Mouse (Mus musculus) intestine, embryonic 15.5 days (tissue): ENCODE data around the gene Mtcl1. TPM values are rescaled to one million over a fixed set of nuclear protein-coding genes. Genes with fewer than 3 reads are reported as not detected.
"Not testable (repeated sequence)": the region's sequence is repeated elsewhere in the genome, so short reads cannot be mapped to it uniquely, and the experiment has no call there.

Experiments used
- ATAC-seq: fragments of 200-750 bp; cut with Nextera tagmentation; 2 replicates; pipeline ENCODE4 v1.8.0; 2017; ENCODE audit warnings: moderate TSS enrichment, moderate library complexity
- H3K27ac ChIP-seq: fragments of 300-500 bp; sonication (generic); 2 replicates; pipeline ENCODE4 v1.5.1; 2015; ENCODE audit warnings: mild to moderate bottlenecking, inconsistent platforms
- H3K27me3 ChIP-seq: fragments of 300-500 bp; sonication (generic); replicated peaks from 2 replicates; pipeline ENCODE4 v1.6.1; 2015; ENCODE audit warnings: inconsistent platforms
- H3K36me3 ChIP-seq: fragments of 300-500 bp; sonication (generic); 2 replicates; pipeline ENCODE4 v1.6.1; 2015; ENCODE audit warnings: inconsistent platforms
- H3K4me1 ChIP-seq: fragments of 300-500 bp; sonication (generic); replicated peaks from 2 replicates; pipeline ENCODE4 v1.6.1; 2015; ENCODE audit warnings: inconsistent platforms
- H3K4me2 ChIP-seq: fragments of 300-500 bp; sonication (generic); replicated peaks from 2 replicates; pipeline ENCODE4 v1.6.1; 2015; ENCODE audit warnings: mild to moderate bottlenecking, inconsistent platforms
- H3K4me3 ChIP-seq: fragments of 300-500 bp; sonication (generic); replicated peaks from 2 replicates; pipeline ENCODE4 v1.5.1; 2015; ENCODE audit warnings: inconsistent platforms
- H3K9ac ChIP-seq: fragments of 300-500 bp; sonication (generic); 2 replicates; pipeline ENCODE4 v1.6.1; 2015; ENCODE audit warnings: inconsistent platforms
- H3K9me3 ChIP-seq: fragments of 300-500 bp; sonication (generic); 2 replicates; pipeline ENCODE4 v1.6.1; 2016; ENCODE audit warnings: inconsistent platforms
- WGBS: fragments of 180-500 bp; shearing (Covaris S2); methylation state at CpG from one replicate; pipeline ENCODE4 v1.1.7; 2015; 5-methylcytosine and 5-hydroxymethylcytosine counted together
- polyA plus RNA-seq: library from polyadenylated mRNA; unstranded; fragments of >200 nt; fragmentation: Nextera tagmentation; extraction: Ambion mirVana; gene quantifications from 2 replicates; pipeline ENCODE4 v1.2.1, GENCODE M21; 2015

The Mtcl1 gene
- polyA plus RNA-seq, 1 experiment from 2014 or later, result 5.5 TPM

DNA sequence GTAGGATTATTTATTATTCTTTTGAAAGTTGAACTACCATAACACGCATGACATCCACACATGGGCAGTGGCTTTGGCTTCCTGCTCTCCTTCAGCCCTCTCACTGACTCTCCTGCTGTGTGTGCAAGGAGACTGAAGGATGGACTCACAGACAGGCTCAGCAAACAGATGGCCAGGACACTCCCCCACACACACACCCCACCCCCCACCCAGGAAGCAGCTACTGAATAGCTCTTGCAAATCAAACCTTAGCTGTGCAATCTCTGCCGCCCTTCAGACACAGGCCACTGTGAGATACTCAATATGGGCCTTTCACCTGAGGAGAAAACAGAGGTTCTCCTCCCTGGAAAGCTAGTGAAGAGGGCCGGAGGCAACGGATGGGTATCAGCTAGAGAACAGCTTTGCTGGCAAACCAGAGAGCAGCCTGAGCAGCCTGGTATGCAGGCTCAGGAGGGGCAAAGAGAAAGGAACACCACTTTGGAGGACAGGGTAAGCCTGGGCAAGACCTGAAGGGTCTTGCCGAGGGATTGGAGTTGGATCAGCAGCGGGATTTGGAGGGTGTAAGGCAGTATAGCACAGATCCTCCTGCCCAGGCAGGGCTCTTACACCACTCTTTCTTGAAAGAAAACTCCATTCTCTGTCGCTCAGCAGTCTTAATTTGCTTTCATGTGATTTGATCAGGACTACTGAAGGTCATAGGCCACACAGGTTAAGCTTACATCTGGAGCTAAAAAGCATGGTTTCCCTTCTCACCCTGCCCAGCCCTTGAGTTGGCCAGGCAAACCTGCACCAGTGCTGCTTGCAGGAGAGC, 3.1 kb downstream of the Mtcl1 start:
- no peak for ATAC-seq
- Histone ChIP-seq H3K4me1 (peaks cover 26% of the 10 kb centered on the region), H3K4me2 (peak overlapping the region; percentile 99), H3K9ac (0 out of 2 replicates have a peak overlapping the region, but pooled peaks have one; percentile 69), H3K4me3 (peak overlapping the region; percentile 75), H3K36me3 (no peaks in the 10 kb centered on the region), H3K27me3 (0 out of 2 replicates have a peak, but pooled peaks cover 16% of the 10 kb centered on the region), H3K27ac (no peak overlapping the region), H3K9me3 (no peaks in the 10 kb centered on the region)
- 49% methylated on average over 7 of the region's 7 CpGs for WGBS

DNA sequence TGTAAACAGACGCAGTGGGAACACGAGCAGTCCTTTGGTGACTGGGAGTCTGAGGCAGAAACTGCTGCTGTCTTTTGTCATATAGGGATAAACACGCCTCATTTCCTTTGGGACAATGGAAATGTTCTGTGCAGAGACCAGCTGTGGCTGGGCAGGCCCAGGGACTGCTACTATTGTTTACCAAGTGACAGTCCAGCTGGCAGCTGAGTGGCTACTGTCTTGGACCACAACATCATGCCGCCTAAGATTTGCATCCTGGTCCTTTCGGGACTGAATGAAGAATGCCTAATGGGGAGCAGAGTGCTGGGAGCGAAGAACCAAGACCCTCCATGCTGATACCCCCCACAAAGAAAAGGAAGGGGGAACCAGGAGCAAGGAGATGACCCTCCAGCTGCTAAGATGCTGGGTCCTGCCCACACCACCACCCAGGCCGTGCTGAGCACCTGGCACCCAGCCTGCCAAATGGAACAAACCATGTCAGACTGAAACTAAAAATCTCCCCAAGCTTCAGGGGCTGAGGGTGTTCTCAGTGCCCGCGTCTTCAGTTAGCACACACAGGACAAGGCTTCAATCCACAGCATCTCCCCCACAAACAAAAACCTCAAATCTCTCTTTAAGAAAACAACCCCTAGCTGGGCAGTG, 5.4 kb downstream of the Mtcl1 start:
- 55% methylated on average over 9 of the region's 9 CpGs for WGBS

DNA sequence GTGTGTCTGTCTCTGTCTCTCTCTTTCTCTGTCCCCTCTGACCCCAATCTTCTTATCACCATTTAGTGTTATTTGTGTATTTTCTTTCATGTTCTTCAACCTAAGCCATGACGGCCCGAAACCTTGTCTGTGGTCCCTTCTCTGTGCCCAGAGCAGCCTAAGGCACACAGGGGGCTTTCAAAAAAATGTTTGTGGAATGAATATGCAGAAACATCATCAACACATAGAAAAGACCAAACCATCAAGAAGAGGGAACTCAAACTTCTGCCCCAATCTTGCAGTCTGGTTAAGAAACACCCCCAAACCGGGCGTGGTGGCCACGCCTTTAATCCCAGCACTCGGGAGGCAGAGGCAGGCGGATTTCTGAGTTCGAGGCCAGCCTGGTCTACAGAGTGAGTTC, 9.7 kb downstream of the Mtcl1 start:
- ATAC-seq, result no peak
- H3K27ac ChIP-seq, result no peak overlapping the region
- H3K4me1 ChIP-seq, result no peaks in the 10 kb centered on the region; the same call in 1 of the 2 replicates
- no peaks in the 10 kb centered on the region for H3K9me3 ChIP-seq
- WGBS, result 82% methylated on average over 8 of the region's 8 CpGs
- H3K27me3 ChIP-seq, result no peaks in the 10 kb centered on the region
- H3K9ac ChIP-seq, result no peak overlapping the region
- H3K36me3 ChIP-seq, result no peaks in the 10 kb centered on the region
- H3K4me3 ChIP-seq, result no peak overlapping the region
- no peak overlapping the region for H3K4me2 ChIP-seq

More for the DNA sequence above, 5.4 kb downstream of the Mtcl1 start:
- 0 out of 2 replicates have a peak, but pooled peaks cover 7% of the 10 kb centered on the region for H3K27me3 ChIP-seq
- H3K36me3 ChIP-seq, result no peaks in the 10 kb centered on the region
- peaks cover 15% of the 10 kb centered on the region for H3K4me1 ChIP-seq
- no peak for ATAC-seq
- H3K4me3 ChIP-seq, result no peak overlapping the region
- 0 out of 2 replicates have a peak overlapping the region, but pooled peaks have one; percentile 10 for H3K27ac ChIP-seq
- no peaks in the 10 kb centered on the region for H3K9me3 ChIP-seq
- H3K9ac ChIP-seq, result no peak overlapping the region
- H3K4me2 ChIP-seq, result no peak overlapping the region

DNA sequence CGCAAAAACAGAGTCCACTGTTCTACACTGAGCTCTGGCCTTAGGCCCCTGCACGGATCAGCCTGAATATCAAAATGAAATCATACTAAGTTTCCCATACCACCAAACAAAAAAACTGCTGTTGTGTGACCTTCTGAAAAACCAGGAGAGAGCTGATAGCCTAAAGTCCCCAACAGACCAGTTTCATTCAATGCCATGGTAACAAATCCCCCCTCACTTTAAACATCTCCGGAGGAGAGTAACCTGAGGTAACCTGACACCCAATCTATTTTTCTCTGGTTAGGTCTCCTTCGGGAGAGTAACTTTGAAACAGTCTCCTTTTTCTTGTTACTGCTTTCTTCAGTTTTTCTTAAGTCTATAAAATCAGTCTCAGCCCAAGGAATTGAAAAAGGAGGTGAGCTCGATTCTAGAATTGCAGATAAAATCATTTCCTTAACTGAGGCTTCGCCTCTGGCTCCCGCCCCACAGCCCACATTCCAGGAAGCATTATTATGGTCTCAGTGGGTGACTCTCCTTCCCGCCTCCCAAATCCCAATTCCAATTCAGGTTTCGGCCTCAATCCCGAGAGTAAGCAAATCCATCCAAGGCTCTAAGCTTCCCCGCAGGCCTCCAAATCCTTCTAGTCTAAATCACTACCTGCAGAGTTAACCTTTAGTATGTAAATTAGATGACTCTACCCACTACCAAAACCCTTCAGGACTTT, 10.3 kb downstream of the Mtcl1 start:
- no peak overlapping the region for H3K4me2 ChIP-seq
- no peaks in the 10 kb centered on the region for H3K36me3 ChIP-seq
- ATAC-seq, result no peak
- 42% methylated on average over 11 of the region's 11 CpGs for WGBS
- no peak overlapping the region for H3K4me3 ChIP-seq
- no peaks in the 10 kb centered on the region for H3K27me3 ChIP-seq
- no peak overlapping the region for H3K27ac ChIP-seq
- H3K9me3 ChIP-seq, result no peaks in the 10 kb centered on the region
- H3K9ac ChIP-seq, result no peak overlapping the region
- no peaks in the 10 kb centered on the region; the same call in 1 of the 2 replicates for H3K4me1 ChIP-seq

DNA sequence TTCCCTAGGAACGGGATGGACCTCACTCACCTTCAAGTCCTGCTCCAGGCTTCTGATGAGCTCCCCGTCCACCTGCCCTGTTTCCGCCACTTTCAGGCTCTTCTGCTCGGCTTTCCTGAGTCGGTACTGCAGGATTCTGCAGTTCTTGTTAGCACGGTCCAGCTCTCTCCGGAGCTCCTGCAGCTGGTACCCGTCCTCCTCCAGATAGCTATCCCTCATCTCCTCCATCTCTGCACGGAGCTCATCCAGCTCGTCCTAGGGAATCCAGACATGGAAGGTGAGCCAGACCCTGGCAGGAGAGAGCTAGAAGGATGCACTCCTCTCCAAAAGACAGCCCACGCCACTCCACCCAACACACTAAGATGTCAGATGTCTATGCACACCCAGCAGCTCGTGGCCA, 11.4 kb downstream of the Mtcl1 start:
- no peak for ATAC-seq
- Histone ChIP-seq H3K4me3 (no peak overlapping the region), H3K4me2 (no peak overlapping the region), H3K9me3 (no peaks in the 10 kb centered on the region), H3K4me1 (no peaks in the 10 kb centered on the region), H3K9ac (no peak overlapping the region), H3K27me3 (no peaks in the 10 kb centered on the region), H3K27ac (no peak overlapping the region), H3K36me3 (no peaks in the 10 kb centered on the region)
- WGBS, result 82% methylated on average over 12 of the region's 12 CpGs

DNA sequence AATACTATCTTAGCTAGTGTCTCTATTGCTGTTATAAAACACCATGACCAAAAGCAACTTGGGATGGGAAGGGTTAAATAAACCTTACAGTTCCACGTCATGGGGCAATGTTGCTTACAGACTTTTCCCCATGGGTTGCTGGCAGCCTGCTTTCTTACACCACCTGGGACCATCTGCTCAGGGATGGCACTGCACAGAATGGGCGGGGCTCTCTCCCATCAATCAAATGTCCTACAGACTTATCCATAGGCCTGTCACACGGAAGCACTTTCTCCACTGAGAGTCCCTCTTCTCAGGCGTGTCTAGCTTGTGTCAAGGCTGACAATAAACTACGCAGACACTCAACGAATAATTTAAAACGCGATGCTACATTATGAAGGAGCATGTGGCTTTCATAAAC, 12.7 kb downstream of the Mtcl1 start:
- H3K4me1 ChIP-seq, result no peaks in the 10 kb centered on the region
- ATAC-seq, result no peak
- no peaks in the 10 kb centered on the region for H3K36me3 ChIP-seq
- H3K9me3 ChIP-seq, result no peaks in the 10 kb centered on the region
- H3K4me2 ChIP-seq, result no peak overlapping the region
- no peak overlapping the region for H3K4me3 ChIP-seq
- H3K27me3 ChIP-seq, result no peaks in the 10 kb centered on the region
- 64% methylated on average over 8 of the region's 8 CpGs for WGBS
- no peak overlapping the region for H3K27ac ChIP-seq
- no peak overlapping the region for H3K9ac ChIP-seq

DNA sequence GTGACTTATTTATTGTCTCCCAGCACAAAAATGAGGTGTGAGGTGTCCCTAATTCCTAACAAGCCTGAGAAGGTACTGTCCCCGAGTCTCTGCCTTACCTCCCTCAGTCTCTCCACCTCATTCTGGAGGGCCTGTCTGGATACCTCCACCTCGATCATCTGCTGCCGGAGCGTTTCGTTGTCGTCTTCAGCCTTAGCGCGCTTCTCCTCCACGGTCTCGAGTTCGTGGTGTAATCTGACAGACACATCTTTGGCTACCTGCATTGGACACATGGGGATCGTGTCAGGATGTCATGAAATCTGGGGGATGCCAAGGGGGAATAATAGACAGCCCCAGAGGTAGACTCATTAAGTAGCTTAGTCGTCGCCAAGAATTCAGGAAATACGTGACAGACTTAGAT, 13.6 kb downstream of the Mtcl1 start:
- no peak overlapping the region for H3K4me3 ChIP-seq
- ATAC-seq, result no peak
- no peak overlapping the region for H3K9ac ChIP-seq
- H3K36me3 ChIP-seq, result no peaks in the 10 kb centered on the region
- H3K4me2 ChIP-seq, result no peak overlapping the region
- no peaks in the 10 kb centered on the region for H3K4me1 ChIP-seq
- no peaks in the 10 kb centered on the region for H3K27me3 ChIP-seq
- 95% methylated on average over 15 of the region's 15 CpGs for whole genome bisulfite sequencing
- H3K9me3 ChIP-seq, result no peaks in the 10 kb centered on the region
- H3K27ac ChIP-seq, result no peak overlapping the region

DNA sequence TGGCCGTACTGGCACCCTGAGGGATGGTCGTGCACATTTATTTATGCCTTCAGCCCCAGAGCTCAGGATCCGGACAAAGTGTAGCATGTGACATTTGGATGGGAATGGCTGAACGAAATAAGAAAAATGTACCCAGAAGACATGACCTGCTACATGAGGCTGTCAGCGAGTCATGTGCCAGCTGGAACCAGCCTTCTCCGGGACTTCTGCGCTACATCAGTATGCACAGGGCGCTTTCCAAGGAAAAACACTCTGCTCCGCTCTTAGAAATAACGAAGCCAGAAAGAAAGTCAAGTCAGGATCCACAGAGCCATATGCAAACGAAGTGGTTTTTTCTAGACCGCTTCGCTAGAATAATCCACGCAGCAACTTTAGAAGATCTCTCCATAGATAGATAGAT, 14.5 kb downstream of the Mtcl1 start:
- no peaks in the 10 kb centered on the region for H3K27me3 ChIP-seq
- no peaks in the 10 kb centered on the region for H3K9me3 ChIP-seq
- H3K4me3 ChIP-seq, result no peak overlapping the region
- no peak overlapping the region for H3K27ac ChIP-seq
- no peaks in the 10 kb centered on the region for H3K36me3 ChIP-seq
- WGBS, result 93% methylated on average over 14 of the region's 14 CpGs
- H3K9ac ChIP-seq, result no peak overlapping the region
- no peak overlapping the region for H3K4me2 ChIP-seq
- no peak for ATAC-seq
- no peaks in the 10 kb centered on the region for H3K4me1 ChIP-seq

DNA sequence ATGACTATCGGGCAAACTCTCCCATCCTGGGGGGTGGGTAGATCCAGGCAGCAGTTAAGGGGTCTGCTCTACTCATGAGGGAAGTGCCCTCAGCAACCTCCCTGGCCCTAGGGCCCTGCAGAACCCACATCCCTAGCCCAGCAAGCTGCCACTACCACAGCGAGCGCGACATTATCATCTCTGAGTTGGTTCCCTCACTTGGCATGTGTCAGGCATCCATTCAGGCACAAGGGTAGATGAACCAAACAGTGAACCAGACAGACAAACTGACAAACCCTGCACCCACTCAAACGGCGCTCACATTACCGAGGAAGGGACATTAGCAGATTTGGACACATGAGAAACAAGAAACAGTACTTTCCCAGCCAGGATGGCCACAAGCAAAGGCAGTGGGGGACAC, 15.0 kb downstream of the Mtcl1 start:
- no peaks in the 10 kb centered on the region for H3K9me3 ChIP-seq
- no peaks in the 10 kb centered on the region for H3K27me3 ChIP-seq
- H3K4me2 ChIP-seq, result no peak overlapping the region
- no peak overlapping the region for H3K27ac ChIP-seq
- WGBS, result 92% methylated on average over 7 of the region's 7 CpGs
- no peak overlapping the region for H3K4me3 ChIP-seq
- ATAC-seq, result no peak
- H3K9ac ChIP-seq, result no peak overlapping the region
- no peaks in the 10 kb centered on the region for H3K4me1 ChIP-seq
- no peaks in the 10 kb centered on the region for H3K36me3 ChIP-seq

DNA sequence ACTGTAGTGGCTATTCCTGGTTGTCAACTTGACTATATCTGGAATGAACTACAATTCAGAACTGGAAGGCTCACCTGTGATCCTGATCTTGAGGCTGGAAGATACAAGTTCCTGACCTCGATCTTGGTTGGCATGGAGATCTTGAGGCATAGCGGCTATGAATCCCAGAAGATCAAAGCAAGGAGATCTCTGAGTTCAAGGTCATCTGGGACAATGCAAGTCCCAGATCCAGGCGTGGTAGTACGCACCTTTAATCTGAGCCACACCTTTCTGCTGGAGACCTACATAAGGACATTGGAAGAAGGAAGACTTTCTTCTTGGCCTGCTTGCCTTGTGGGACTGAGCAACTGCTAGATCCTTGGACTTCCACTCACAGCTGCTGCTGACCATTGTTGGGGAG, 24.9 kb downstream of the Mtcl1 start:
- not testable (repeated sequence) for H3K9me3 ChIP-seq, H3K27me3 ChIP-seq, H3K4me2 ChIP-seq, H3K4me1 ChIP-seq, ATAC-seq, H3K36me3 ChIP-seq, H3K9ac ChIP-seq, H3K27ac ChIP-seq, H3K4me3 ChIP-seq
- WGBS, result 95% methylated on average over 4 of the region's 4 CpGs

DNA sequence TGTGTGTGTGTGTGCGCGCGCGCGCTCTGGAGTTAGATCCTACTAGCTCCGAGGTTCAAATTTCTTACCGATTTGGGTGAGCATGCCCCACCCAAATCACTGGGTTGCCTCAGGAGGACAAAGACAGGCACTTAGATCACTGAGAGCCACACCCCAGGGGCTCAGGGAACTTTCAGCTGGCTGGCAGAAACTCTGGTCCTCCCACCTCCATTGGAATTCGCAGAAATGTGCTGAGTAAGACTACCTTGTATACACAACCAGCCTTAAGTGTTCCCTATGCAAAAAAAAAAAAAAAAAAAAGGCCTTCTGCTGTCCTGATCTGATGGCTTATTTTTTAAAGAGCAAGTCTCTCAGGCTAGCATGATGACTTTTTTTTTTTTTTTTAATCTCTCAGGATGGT, 30.1 kb downstream of the Mtcl1 start:
- Histone ChIP-seq H3K27ac (no peak overlapping the region), H3K9ac (no peak overlapping the region), H3K36me3 (no peaks in the 10 kb centered on the region), H3K9me3 (no peaks in the 10 kb centered on the region), H3K4me1 (peaks cover 15% of the 10 kb centered on the region), H3K4me3 (no peak overlapping the region), H3K4me2 (no peak overlapping the region), H3K27me3 (no peaks in the 10 kb centered on the region)
- WGBS, result 52% methylated on average over 8 of the region's 8 CpGs
- no peak for ATAC-seq

DNA sequence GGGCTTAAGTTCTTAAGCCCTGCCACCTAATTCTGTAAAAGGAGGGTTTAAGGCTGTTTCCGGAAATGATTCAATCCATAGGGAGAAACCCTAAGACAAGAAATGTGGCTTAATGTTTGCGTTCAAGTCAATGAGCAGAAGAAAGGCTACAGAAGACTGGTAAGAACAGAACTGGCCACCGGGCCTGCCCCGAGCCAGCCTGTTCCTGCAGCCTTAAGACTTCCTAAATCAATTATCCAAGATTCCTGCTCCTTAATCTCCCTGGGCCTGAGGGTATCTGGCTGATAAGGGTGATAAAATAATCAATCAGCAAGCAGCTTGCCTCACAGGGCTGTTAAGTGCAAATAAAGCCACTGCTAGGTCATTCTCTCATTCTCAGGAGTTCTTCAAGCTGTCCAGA, 31.8 kb downstream of the Mtcl1 start:
- no peak overlapping the region for H3K27ac ChIP-seq
- H3K36me3 ChIP-seq, result no peaks in the 10 kb centered on the region
- WGBS, result 34% methylated on average over 4 of the region's 4 CpGs
- H3K9me3 ChIP-seq, result no peaks in the 10 kb centered on the region
- ATAC-seq, result peak; percentile 61; the same call in 1 of the 2 replicates
- peaks cover 15% of the 10 kb centered on the region for H3K4me1 ChIP-seq
- H3K27me3 ChIP-seq, result no peaks in the 10 kb centered on the region
- no peak overlapping the region for H3K9ac ChIP-seq
- H3K4me3 ChIP-seq, result no peak overlapping the region
- no peak overlapping the region for H3K4me2 ChIP-seq
